Mouse (Mus musculus) heart, postnatal 36 days (tissue): ENCODE measurements around the gene Tmem88. TPM values are rescaled to one million over a fixed set of nuclear protein-coding genes. Genes with fewer than 3 reads are reported as not detected.

Experiments
- DNase-seq, 2 experiments: peaks; one replicate each; pipeline ENCODE4 v3.0.0; 2021 to 2022
- intact Hi-C: fragments of 180-260 bp; cut with DNase I; formaldehyde crosslinking; loops from one replicate; pipeline ENCODE4 v1.15.1; 2025
- total RNA-seq, 2 experiments: library from RNA; stranded (reverse); gene quantifications; 2 replicates each; pipeline ENCODE4 v1.2.3; 2021

The Tmem88 gene
- total RNA-seq, 2 experiments from 2014 or later, result 23.3 to 29.6 TPM

DNA sequence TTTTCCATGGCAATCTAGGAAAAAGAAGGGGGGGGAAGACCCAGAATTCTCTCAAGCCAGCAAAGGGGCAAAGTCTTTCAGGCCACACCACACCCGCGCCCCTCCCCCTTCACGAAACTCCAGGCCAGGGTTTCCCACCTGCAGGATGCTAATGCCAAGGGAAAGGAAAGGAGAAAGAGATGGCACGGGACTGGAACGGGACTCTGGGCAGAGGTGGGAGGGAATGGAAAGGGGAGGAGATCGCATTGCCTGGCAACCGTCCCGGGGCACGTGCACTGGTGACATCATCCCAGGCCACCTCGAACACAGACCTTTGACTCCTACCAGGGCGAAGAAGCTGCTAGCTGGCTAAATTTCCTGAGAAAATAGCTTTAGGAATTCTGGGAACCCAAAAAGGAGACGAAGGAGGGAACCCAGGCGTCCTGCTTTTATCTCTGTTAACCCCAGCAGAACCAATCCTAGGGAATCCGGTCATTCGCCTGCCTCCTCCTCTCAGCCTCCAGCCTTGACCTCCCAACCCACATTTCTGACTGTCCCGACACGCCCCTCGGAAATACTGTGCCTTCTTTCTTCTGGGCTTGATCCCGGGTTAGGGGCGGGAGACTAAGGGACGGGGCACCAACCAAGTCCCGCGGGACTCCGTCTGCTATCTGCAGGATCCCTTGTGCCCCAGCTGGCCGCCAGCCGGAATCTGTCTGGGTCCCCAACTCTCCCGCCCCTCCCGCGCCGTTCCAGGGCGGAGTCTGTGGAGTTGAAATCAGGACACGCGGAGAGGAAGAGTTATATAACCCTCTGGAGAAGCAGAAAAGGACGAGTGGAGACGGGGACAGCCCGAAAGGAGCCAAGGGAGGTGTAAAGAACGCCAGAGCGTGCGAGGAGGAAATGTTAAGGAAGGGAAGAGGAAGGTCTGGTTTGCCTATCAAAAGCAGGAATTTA is 19.7 kb upstream of the Tmem88 start:
- intact Hi-C loops, result loop anchor here (1.0 to 10.0 kb wide), 6 partner anchors 8 to 817 kb away; partner anchors contain the start of genes 0610010K14Rik, Gabarap, Gm21988 and Per1
- DNase-seq, result peak; percentile 92 to 93

DNA sequence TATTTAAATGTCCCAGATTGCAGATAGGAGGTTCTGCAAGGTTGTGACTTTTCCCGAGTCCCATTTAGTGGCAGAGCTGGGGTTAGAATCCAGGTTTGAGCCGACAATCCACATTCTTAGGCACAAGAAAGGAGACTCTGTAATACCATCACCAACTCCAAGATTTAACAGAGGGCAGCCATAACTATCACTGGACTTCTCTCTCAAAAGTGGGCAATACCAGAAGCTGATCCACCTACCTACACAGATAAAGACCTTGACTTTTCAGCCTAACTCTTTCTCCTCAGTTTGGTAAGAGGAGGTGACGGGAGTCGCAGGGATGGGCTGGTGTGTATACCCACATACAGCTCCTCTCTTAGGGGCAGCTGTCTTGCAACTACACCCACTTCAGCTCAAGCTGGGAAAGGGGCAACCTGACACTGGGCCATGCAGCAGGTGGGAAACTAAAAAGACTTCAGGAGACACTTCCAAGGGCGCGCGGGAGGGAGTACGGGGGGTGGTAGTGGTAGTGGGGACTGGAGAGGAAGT is 19.0 kb upstream of the Tmem88 start:
- DNase-seq, result no peak
- intact Hi-C loops, result loop anchor here (5.0 to 10.0 kb wide), 4 partner anchors 305 to 818 kb away; partner anchors contain the start of genes 0610010K14Rik, Gabarap, Gm21988 and Per1

DNA sequence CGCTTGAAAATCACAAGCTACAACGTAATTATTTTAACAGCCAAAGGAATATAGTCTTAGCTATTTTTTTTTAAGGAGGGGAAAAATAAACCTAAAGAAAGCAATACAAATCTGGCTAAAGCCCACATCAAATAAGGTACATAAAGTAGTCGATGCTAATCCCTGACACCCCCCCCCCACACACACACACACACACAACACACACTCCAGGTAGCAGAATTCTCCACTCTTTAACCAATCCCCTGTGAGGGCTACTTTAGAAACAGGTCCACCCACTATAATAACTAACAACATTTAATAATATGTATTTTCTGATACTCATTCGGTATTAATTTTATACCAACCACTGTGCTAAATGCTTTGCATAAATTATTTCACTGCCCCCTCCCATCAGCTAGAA is 18.5 kb upstream of the Tmem88 start:
- intact Hi-C loops, result loop anchor here (5.0 to 10.0 kb wide), 4 partner anchors 304 to 818 kb away; partner anchors contain the start of genes 0610010K14Rik, Gabarap, Gm21988 and Per1

DNA sequence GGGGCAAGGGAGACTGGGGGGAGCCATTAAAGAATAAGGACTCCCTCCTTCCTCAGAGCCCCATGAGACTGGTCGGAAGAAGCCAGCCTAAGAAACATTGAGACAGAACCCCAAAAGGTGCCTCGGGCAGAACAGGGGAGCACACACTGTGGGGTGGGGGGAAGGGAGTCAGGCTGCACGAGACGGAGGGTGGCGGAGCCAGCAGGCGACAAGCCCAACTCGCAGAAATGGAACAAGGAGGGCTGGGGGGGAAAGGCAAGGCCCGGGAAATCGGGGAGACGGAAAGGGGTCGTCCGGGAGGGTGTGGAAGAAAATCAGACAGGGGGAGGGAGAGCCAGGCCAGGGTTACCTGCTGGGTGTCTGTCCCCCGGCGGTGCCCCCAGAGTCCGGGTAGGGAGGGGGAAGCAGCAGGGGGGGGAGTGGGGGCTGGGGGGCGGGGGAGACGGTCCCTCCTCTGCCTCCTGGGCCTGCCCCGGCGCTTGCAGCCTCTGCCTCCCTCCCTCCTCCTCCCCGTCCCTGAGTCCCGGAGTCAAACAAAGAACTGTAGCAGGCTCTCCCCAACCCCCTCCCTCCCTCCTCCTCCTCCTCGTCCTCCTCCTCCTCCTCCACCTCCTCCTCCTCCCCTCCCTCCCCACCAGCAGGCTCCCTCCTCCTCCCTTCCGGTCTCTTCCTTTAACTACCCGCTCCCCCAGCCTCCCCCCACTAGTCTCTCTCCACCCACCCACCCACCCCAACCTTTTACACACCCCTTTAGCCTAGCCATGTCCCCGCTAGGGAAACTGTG is 17.8 kb upstream of the Tmem88 start:
- DNase-seq, result peak in 1 of 2 experiments; percentile 56
- intact Hi-C loops, result loop anchor here (5.0 to 10.0 kb wide), 4 partner anchors 304 to 819 kb away; partner anchors contain the start of genes 0610010K14Rik, Gabarap, Gm21988 and Per1

More for the DNA sequence above, 18.5 kb upstream of the Tmem88 start:
- no peak for DNase-seq

DNA sequence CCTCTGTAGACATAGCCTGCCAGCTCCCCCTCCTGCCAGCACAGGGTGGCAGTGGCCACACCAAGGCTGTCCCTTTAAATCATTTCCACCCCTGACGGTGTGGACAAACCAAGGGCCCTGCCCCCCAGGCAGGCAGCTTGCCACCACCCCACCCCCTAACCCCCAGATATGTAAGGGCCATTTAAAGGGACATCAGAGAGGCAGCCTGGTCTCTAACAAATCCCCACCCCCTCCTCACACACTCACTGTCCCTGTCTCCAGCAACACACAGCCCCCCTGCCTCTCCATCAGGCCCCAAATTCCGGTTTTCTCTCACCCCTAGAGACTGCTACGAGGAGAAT is 17.3 kb upstream of the Tmem88 start:
- peak; percentile 48 to 56 for DNase-seq
- intact Hi-C loops, result loop anchor here (5.0 to 10.0 kb wide), 4 partner anchors 303 to 820 kb away; partner anchors contain the start of genes 0610010K14Rik, Gabarap, Gm21988 and Per1

DNA sequence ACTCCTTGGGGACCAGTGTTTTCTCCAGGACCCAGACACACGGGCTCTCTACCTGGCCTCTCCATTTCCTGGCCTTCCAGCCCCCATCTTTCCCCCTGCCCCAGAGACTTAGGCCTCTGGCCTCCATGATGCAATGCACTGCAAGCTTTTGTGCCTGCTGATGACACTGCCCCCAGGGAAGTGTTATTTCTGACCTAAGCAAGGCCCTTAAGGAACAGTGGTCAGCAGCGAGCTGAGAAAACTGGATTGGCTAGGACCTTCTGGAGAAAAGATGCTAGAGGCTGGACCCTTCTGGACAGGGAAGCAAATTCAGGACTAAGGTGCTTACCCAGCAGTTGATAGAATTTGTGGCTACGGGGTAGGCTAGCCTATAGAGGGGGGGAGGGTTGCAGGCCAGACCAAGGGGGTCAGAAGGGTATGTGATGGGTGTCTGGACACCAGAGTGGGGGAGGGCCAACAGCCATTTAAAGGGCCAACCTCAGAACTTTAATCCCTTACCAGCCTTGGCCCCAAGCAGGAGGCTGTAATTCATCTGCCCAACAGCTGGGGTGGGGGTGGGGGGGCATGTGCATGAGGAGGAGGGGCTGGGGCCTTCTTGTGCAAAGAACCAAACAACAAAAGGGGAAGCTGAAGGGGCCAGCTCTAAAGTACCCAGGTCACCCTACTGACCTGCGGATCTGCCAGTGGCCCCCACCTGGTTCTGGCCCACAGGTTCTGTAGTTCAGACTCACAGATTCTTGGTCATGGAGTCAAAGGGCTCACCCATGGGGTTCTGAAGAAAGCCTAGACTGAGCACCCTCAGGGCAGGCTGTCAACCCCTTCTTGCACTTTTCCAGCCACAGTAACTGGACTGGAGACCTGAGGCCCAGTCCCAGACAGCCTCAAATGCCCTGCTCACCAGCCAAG is 16.6 kb upstream of the Tmem88 start:
- no peak for DNase-seq
- intact Hi-C loops, result loop anchor here (5.0 to 10.0 kb wide), 4 partner anchors 302 to 820 kb away; partner anchors contain the start of genes 0610010K14Rik, Gabarap, Gm21988 and Per1

DNA sequence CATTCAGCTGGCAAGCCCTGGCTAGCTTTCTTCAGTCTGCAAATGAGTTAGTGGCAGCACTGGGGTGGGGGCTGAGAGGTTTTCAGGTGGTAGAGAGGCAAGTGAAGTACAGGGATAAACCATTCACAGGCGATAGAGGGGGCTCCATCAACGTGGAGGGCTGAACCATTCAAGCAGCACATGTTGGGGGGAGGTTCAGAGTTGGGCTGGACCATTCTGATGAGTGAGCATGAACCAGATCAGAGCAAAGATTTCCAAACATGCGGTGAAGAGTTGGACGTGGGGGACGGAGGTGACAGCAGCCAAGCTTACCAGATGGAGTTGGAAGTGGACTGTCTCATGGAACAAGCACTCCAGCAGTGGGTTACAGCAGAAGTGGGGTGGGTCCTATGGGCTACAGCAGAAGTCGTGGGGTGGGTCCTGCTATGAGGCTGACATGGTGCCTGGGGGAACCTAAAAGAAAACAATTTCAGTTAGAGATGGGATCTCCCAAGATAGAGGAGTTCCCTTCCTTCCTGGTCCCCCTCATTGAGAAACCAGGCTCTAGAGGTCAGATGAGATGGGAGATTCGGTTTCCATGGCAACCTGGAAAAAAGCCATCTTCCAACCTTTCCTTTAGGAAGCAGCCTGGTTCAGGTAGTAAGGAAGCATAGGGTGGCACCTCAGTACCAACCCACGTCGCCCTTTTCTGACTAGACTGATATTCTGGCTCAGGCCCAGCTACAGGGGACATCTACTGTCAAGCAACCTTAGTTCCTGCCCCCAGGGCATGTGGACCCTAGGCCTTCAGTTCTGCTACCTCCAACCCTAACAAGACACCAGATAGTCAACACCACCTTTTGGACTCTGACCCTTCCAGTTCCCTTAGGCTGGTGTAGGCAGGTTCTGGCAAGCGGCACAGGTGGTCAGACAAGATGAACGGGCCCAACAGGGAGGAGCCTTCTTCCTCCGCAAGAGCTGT is 15.5 kb upstream of the Tmem88 start, which contains the start of gene Kdm6b:
Kdm6b (minus strand) TSS at position 455 of the 961 bp plus-strand sequence.
- intact Hi-C loops, result loop anchor here (10.0 kb wide), 2 partner anchors 581 to 821 kb away; partner anchors contain the start of genes 0610010K14Rik, Gabarap, Gm21988 and Phf23
- no peak for DNase-seq

DNA sequence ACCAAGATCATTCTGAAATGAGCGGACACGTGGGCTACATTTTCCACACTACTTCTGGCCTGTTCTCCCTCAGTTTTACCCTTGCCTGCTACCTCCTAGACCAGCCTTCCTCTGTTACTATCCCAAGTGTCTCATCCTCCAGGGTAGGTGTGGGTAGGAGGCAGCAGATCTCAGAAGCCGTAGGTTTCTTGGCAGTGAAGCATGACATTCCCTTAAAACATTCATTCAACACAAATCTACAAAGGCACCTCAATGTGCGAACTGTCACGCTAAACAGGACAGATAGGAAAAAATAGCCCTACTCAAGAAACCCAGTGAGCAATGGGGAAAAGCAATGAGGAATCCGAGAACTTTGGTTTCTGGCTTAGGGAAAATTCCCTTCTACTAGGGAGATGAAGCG is 14.5 kb upstream of the Tmem88 start:
- intact Hi-C loops, result loop anchor here (10.0 kb wide), 2 partner anchors 582 to 822 kb away; partner anchors contain the start of genes 0610010K14Rik, Gabarap, Gm21988 and Phf23
- DNase-seq, result no peak

DNA sequence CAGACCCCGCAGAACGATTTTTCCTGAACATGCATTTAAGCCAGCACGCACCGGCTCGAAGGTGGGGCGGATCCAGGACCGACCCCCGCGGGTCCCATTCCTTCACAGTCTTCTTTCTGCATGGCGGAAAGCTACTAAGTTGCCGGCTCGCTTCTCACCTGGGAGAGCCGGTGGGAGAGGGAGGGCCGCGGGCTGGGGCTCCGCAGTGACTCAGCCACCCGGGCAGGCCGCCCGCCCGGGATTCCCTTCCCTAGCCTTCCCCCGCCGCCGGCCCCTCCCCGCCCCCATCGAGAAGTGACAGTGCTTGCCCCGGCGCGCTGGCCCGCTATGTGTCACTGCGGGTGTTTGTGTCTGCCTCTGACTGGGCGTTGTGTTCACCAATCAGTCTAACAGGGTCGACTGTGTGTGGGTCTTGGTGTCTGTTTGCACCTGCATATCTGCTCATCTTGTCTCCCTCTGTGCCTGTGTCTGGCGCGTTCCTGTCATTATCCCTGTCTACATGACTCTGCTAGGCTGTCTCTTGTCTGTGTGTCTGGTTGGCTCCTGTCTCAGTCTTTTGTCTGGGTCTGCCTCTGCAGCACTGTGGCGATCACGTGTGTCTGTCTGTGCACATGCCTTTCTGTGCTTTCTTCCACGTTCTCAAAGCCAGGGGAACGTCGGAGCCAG is 13.6 kb upstream of the Tmem88 start:
- intact Hi-C loops, result loop anchor here (10.0 kb wide), 2 partner anchors 583 to 823 kb away; partner anchors contain the start of genes 0610010K14Rik, Gabarap, Gm21988 and Phf23
- DNase-seq, result peak; percentile 73 to 82

DNA sequence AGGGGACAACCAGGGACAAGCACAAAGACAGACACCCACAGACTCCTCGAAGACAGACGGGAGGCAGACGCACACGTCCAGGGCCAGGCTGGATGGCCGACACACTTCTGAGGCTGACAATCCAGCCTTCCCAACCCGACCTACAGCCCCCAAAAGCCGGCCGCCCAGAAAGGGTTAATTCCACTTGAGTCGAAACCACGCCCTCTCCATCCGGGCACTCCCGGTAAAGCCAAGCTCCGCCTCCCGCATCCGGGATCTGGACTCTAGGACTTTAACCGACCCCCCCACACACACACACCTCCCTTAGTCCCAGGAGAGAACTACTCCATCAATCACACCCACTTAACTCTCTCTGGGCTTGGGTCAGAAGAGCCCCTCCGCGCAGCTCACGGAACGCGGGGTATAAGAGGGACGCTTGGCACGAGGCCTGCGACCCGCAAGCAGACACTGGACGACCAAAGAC is 13.1 kb upstream of the Tmem88 start:
- peak; percentile 93 to 95 for DNase-seq
- intact Hi-C loops, result loop anchor here (10.0 kb wide), 2 partner anchors 584 to 824 kb away; partner anchors contain the start of genes 0610010K14Rik, Gabarap, Gm21988 and Phf23

DNA sequence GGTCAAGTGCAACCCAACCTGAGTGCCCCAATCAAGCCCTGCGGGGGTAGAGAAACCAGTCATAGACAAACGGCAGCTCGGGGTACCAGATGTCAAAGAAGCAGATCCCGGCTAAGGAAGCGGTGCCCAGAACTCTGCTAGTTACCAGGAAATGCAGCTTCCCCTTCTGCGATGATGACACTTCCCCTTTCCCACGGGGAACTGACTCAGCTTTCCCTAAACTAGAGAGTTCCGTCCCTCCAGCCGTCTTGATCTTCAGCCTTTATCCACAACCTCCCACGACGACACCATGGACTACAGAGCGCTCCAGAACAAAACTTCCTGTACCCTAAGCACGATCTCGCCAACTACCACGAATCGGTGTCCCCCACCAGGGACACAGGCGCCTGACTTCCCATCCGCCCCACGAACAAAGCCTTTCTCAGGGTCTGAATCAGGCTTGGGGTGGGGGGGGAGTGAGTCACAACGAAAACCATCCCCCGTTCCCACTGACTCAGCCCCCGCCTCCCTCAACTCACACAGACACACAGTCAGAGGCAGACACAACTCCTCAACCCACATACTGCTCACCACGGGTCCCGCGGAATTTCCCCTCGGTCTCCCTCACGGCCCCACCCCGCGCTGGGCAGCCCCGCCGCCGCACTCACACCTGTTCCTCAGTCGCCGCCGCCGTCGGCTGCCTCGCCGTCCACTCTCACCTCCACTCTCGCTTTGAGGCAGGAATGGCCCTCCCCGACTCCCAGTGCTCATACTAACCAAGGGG is 12.5 kb upstream of the Tmem88 start:
- DNase-seq, result peak; percentile 68 to 78
- intact Hi-C loops, result loop anchor here (10.0 kb wide), 2 partner anchors 584 to 824 kb away; partner anchors contain the start of genes 0610010K14Rik, Gabarap, Gm21988 and Phf23

DNA sequence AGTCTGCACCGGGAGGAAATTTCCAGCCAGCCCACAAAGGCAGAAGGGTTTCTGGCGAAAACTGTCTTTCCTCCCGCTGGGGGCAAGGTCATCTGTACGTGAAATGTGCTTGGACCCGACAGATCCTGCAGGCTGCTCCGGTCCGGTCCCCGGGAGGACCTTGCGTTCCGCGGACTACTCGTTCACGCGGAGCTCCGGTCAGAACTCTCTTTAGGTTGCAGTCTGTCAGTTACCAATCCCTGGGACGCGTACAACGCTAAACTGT is 11.9 kb upstream of the Tmem88 start:
- intact Hi-C loops, result loop anchor here (10.0 kb wide), 2 partner anchors 585 to 825 kb away; partner anchors contain the start of genes 0610010K14Rik, Gabarap, Gm21988 and Phf23

DNA sequence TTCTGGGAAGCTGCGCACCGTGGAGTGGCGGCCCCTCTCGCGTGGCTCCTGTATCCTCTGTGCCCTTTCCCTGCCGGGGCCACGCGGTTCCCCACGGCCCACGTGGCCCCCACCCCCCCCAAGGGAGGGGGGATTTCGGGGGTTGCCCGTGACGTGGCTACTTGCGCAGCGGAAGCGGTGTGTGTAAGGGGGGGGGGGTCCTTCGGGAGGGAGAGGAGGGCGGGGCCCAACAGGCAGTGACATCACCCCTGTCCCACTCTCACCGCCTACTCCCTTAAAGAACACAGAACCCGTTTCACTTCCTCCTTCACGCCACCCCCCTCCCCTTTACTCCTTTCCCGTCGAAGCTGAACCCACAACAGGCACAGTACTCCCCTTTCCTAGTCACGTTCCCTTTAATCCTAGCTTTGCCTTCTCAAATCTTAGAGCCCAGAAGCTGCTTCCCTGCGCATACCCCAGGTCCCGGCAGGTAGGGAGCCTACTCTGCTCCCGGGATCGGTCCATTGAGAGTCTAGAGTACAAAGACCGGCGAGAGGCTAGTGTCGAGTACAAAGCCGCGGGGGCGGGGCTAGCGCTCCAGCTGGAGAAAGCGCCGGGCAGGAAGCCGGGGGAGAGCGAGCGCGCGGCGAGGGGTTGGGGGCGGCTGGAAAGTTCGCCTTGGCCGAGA is 11.5 kb upstream of the Tmem88 start:
- intact Hi-C loops, result loop anchor here (1.0 to 10.0 kb wide), 3 partner anchors 9 to 825 kb away; partner anchors contain the start of genes 0610010K14Rik, Gabarap, Gm21988 and Phf23
- DNase-seq, result peak; percentile 81 to 84

More for the DNA sequence above, 11.9 kb upstream of the Tmem88 start:
- DNase-seq, result no peak

DNA sequence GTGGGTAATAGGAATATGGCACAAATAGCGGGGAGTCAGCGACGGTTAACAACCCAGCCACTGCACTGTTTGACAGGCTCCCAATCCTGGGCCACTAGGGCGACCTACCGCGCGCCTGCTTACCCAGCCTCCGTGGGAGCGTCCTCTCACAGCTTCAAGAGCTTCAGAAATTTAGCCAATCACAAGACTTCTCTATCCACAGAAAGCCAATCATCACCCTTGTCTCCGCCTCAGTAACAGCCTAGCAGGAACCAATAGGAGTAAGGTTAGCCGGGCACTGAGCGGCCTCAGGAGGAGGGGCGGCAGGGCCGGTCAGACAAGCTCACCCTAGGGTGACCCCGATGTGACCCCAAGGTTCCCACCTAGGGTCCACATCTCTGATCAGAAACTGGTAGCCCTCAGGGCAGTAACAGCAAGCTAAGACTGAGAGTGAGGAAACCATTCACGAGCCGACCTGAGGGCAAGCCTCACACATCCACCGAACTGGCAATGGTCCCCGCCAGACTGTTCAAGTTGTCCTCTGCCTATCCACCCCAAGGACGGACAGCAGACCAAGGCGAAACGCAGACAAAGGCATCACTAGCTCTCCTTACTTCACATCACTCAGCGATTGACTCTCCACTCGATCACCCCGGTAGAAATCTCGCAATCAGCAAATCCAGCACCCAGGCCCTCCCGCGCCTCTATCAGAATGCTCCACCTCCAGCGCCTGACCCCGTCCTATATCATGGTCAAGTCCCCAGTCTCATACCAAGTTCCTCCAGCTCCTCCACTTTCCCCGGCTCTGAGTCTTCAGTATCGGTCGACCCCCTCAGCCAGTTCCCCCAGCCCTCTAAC is 10.7 kb upstream of the Tmem88 start:
- intact Hi-C loops, result loop anchor here (1.0 kb wide), 1 partner anchor 10 kb away; no protein-coding TSS in a partner anchor

DNA sequence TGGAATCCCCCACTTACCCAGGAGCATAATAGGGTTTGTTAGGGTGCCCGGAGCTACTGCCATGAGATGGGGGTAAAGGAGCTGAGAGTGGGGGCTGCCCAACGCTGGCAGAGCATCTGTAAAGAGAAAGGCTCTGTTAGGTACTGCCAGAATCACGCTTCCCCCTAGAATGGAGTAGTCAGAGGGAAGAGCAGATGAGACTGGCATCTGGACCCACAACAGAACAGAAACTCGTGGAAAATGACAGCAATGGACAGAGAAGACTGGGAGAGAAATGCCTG is 9.6 kb upstream of the Tmem88 start:
- no peak for DNase-seq
- intact Hi-C loops, result no loop called here

More for the DNA sequence above, 10.7 kb upstream of the Tmem88 start:
- DNase-seq, result peak; percentile 77 to 85
